Mouse (Mus musculus) ES-E14 (cell line): ENCODE data around the gene Efcab2.

Experiments used
- CHD2 ChIP-seq: IDR thresholded peaks from 2 replicates; pipeline ENCODE4 v1.6.1; 2014; ENCODE audit warnings: mild to moderate bottlenecking, low read depth, low read length, inconsistent platforms
- HCFC1 ChIP-seq: IDR thresholded peaks from 2 replicates; pipeline ENCODE4 v1.6.1; 2012; ENCODE audit warnings: low read length, inconsistent platforms, borderline replicate concordance; ENCODE audit not compliant: insufficient read depth
- MAFK ChIP-seq: IDR thresholded peaks from 2 replicates; pipeline ENCODE4 v1.6.1; 2014; ENCODE audit warnings: mild to moderate bottlenecking, low read depth, low read length, inconsistent platforms; ENCODE audit not compliant: insufficient read depth
- ZC3H11A ChIP-seq: IDR thresholded peaks from 2 replicates; pipeline ENCODE4 v1.6.1; 2012; ENCODE audit warnings: low read depth, mild to moderate bottlenecking, inconsistent platforms, low read length, borderline replicate concordance
- ZNF384 ChIP-seq: IDR thresholded peaks from 2 replicates; pipeline ENCODE4 v1.6.1; 2012; ENCODE audit warnings: low read depth, low read length, inconsistent platforms

DNA sequence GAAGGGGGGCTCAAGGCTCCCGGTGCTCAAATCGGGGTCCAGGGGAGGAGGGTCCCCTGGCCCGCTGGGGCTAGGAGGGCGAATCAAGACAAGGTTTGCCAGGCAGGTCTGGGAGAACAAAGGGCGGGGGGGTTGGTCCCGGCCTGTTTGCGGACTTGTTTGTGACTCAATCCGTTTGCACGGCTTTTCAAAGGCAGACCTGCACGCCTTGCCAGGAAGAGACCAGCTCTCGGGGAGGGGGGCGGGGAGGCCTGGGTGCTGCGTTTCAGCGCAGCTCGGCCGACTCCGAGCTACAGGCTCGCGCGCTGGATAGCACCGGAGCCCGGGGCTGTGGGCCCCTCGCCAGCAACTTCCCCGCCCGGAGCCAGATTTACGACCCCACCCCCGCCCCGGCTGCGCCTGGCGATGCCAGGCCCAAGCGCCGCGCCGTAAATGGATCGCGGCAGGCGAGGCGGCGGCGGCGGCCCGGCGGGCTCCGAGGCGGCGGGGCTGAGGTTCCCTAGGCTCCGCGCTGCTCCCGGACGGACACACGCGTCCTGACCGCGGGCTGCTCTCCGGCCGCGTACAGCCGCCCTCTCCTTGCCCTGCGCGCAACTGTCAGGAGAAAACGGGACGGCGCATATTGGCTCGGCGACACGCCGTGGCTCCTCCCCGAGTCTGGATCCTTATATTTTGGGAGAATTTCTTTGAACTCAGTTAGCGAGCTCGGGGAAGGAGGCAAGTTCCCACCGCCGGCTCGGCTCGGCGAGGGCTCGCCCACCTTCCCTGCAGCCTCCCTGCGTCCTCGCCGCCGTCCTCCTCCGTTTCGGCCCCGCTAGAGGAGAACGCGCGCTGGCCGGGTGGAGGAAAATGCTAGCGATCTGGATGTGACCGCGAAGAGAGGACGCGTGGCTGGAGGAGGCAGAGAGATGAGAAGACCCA, 122.8 kb downstream of the Efcab2 start, which contains the start of gene Kif26b:
- TF ChIP-seq MAFK, result no peak
- TF ChIP-seq CHD2, result no peak
- TF ChIP-seq ZC3H11A, result no peak
- no peak for TF ChIP-seq ZNF384
- no peak for TF ChIP-seq HCFC1
